Mouse (Mus musculus): ENCODE results near the gene Cfb.
"Not testable (repeated sequence)": the region's sequence is repeated elsewhere in the genome, so short reads cannot be mapped to it uniquely, and the experiment has no call there.

Gene Cfb

DNA sequence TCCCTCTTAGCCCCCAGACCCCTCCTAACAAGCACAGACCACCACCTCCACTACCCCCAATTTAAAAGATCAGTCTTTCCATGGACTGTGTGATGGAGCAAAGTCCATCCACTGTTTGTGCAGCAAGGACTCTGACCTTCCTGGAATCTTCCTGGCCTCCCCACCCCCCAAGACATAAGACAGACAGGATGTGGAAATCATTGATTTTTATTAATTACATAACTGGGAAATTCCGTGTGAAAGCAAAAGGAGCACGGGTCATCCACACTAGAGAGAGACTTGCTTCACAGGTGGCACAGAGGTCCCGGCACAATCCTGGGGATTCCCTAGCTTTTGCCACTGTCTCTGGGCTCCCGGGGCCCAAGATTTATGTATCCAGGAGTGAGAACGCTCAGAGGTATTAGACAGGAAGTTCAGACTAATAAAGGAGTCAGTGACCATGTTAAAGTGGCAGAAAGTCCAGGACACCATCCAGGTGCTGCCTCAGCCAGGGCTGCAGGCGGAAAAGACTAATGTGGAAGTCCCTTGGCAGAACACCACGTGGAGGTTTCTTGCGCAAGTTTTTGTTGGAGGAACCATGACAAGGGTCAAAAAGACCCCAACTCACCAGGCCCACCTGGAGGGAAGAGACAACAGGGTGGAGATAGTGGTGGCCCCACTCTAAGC, at the start of gene Cfb:
Gene Cfb, minus strand, starts transcription at position 103 of the 666 bp plus-strand sequence.
- in situ Hi-C loops (cut with MboI; ENCODE audit: low pct_unique_long_range_greater_than_20kb in 1 of 2, low sequenced_read_pairs in 2 of 2, unreplicated experiment in 1 of 2) = no loop called here

DNA sequence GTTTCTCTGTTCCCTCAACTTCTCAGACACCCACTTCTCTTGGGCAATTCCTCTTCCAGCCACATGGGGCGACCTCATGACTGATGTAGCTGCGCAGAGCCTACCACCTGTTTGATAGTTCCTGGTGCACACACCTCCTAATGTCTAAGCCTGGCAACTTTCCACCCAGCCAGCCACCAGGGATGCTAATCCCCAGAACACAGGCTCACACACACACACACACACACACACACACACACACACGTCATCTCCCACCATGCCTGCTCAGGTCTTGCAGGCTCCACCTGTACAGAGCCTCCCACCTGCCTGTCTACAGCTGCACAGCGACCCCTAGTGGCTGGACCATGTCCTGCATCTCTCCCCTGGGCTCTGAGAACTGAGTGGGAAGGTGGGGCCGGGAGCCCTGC, 49.6 kb upstream of the Cfb start:
- in situ Hi-C loops (cut with MboI; ENCODE audit: low pct_unique_long_range_greater_than_20kb in 1 of 2, low sequenced_read_pairs in 2 of 2, unreplicated experiment in 1 of 2) = no loop called here

DNA sequence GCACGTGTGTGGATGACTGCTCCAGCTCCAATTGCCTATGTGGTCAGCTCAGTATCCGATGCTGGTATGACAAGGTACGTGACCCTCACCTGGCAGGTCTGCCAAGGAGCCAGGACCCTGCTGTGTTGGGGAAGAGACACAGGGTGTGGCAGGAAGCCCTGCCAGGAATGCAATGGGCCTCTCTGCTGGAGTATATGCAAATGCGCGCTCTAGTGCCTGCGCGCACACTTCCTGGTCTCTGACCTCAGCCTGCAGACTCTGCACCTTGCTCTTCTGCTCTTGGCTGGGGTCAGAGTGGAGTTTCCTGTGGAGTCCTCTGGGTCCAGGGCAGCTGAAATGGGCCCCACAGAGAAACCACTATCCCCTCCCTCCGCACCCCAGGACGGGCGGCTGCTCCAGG, 48.7 kb upstream of the Cfb start:
- in situ Hi-C loops (cut with MboI; ENCODE audit: low pct_unique_long_range_greater_than_20kb in 1 of 2, low sequenced_read_pairs in 2 of 2, unreplicated experiment in 1 of 2) = no loop called here

DNA sequence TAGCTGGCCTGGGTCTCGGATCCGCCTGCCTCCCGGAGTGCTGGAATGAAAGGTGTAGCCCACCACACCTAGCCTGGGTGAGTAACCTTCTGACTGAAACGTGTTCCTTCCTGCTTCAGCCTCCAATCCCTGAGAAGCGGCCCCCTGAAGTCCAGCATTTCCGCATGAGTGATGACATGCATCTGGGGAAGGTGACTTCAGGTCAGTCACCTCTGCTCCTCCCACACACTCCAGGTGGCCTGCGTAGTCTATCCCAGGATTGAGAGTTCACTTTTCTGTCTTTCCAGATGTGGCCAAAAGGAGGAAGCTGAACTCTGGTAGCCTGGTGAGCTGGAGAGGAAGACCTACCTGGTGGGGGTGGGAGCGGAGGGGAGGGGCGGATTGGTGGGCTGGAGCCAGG, 40.6 kb upstream of the Cfb start:
- in situ Hi-C loops (cut with MboI; ENCODE audit: low pct_unique_long_range_greater_than_20kb in 1 of 2, low sequenced_read_pairs in 2 of 2, unreplicated experiment in 1 of 2) = no loop called here

DNA sequence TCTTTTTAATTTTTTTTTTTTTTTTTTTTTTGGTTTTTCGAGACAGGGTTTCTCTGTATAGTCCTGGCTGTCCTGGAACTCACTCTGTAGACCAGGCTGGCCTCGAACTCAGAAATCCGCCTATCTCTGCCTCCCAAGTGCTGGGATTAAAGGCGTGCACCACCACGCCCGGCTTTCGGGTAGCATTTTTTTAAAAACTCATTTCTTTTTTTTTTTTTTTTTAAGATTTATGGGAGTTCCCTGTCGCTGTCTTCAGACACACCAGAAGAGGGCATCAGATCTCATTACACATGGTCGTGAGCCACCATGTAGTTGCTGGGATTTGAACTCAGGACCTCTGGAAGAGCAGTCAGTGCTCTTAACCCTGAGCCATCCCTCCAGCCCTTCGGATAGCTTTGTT, 39.6 kb upstream of the Cfb start:
- in situ Hi-C loops (cut with MboI; ENCODE audit: low pct_unique_long_range_greater_than_20kb in 1 of 2, low sequenced_read_pairs in 2 of 2, unreplicated experiment in 1 of 2) = not testable (repeated sequence)

DNA sequence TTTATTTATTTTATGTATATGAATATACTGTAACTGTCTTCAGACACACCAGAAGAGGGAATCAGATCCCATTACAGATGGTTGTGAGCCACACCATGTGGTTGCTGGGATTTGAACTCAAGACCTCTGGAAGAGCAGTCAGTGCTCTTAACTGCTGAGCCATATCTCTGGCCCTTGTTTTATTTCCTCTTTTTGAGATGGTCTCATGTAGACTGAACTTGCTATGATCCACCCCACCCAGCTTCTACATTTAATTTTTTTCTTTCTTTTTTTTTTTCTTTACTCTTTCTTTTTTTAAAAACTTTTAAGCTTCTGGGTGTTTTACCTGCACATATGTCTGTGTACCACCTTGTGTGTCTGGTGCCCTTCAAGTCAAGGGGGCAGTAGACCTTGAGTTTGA, 38.5 kb upstream of the Cfb start:
- in situ Hi-C loops (cut with MboI; ENCODE audit: low pct_unique_long_range_greater_than_20kb in 1 of 2, low sequenced_read_pairs in 2 of 2, unreplicated experiment in 1 of 2) = not testable (repeated sequence)

DNA sequence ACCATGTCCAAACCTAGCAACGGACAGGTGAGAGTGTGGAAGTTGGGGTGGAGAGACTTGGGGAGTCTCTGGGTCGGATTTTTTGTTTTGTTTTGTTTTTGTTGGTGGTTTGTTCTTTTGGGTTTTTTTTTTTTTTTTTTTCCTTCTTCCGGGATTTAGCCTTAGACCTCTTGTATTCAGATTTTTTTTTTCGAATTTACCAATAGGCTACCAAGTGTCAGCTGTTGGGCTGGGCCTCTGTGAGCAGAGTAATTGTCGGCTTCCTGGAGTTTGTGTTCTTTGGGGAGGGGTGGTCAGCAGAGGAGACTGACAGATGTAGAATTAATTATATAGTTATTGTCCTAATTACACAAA, 37.5 kb upstream of the Cfb start:
- in situ Hi-C loops (cut with MboI; ENCODE audit: low pct_unique_long_range_greater_than_20kb in 1 of 2, low sequenced_read_pairs in 2 of 2, unreplicated experiment in 1 of 2) = no loop called here

DNA sequence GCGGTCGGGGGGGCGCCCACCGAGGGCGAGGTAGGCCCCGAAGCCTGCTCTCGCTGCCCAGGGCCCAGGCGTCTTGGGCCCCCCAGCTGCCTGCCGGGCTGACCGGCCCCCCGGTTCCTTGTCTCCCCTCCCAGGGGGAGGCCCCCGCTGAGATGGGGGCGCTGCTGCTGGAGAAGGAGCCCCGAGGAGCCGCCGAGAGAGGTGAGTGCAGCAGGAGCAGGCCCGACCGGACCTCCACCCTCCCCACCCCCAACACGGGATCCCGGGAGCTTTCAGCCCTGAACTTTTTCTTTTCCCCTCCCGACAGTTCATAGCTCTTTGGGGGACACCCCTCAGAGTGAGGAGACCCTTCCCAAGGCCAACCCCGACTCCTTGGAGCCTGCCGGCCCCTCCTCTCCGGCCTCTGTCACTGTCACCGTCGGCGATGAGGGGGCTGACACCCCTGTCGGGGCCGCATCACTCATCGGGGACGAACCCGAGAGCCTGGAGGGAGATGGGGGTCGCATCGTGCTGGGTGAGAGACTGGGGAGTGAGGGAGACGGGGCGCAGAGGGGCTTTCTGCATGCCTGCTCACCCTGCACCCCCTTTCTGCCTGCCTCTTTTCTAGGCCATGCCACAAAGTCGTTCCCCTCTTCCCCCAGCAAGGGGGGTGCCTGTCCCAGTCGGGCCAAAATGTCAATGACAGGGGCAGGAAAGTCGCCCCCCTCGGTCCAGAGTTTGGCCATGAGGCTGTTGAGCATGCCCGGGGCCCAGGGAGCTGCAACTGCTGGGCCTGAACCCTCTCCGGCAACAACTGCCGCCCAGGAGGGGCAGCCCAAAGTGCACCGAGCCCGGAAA, 37.0 kb upstream of the Cfb start:
- in situ Hi-C loops (cut with MboI; ENCODE audit: low pct_unique_long_range_greater_than_20kb in 1 of 2, low sequenced_read_pairs in 2 of 2, unreplicated experiment in 1 of 2) = no loop called here

DNA sequence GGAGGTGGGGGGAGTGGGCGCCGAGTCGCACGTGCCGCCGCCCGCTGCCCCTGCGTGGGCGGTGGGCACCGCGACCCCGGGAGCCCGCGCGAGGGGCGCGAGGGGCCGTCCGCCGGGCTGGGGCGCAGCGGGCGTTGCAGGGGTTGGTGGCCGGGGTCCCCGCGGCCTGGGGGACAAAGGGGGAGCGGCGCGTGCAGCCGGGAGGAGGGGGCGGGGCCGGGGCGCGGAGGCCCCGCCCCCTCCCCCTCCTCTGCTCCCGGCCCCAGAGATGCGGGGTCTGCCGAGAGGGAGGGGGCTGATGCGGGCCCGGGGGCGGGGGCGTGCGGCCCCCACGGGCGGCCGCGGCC, 36.4 kb upstream of the Cfb start:
- in situ Hi-C loops (cut with MboI; ENCODE audit: low pct_unique_long_range_greater_than_20kb in 1 of 2, low sequenced_read_pairs in 2 of 2, unreplicated experiment in 1 of 2) = no loop called here

DNA sequence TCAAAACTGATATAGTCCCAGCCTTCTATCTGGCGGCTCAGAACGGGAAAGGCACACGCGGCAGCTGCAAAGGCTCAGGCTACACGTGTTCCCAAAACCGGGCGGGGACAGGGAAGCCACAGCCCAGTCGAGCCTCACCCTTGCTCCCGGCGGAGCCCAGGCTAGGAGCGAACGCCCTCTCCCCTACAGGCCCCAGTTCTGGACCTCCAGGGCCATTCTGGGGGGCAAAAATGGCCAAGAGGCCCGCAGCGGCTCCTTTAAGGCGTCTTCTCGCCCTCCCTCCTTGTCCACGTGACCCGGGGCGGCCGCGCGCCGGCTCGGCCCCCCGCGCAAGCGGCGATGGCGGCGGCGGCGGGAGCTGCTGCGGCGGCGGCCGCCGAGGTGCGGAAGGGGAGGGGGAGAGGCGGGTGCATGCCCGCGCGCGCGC, 35.9 kb upstream of the Cfb start, which contains the start of the genes C2 and Ehmt2:
Gene C2, minus strand, starts transcription at position 106 of the 427 bp plus-strand sequence.
Gene Ehmt2, plus strand, starts transcription at position 310 of the 427 bp plus-strand sequence.
- in situ Hi-C loops (cut with MboI; ENCODE audit: low pct_unique_long_range_greater_than_20kb in 1 of 2, low sequenced_read_pairs in 2 of 2, unreplicated experiment in 1 of 2) = no loop called here

DNA sequence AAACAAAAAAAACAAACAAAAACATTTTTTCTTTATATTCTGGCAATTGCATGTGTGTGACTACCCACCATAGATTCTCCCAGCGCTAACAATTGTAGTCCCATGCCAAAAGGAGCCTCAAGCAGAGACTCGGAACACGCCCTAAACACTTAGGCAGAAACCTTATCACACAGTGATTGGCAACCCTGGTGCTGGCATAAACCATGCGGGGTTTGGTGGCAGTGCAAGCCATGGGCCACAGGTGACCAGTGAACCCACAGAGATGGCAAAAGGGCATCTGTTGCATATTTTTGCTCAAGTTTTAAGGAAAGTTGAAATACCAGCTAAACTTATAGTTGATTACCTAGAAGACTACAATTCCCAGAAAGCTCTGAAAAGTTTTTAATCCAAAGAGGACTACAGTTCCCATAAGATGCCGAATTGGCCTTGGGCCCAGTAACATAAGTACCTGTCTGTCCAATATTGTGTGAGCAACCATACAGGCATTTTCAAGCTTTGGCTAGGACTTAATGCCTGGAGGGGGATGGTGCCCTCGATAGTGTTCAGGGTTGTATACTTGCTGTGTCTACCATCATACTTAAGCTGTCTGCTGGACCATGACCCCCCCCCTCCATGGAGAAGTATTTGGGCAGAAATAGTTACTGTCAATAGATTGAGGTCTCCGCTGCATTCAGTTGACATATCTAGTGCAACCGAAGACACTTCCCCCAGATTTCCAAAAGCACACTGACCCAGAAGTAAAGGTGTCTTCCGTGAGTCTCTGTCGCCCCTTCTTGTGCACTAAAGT, 35.2 kb upstream of the Cfb start:
- in situ Hi-C loops (cut with MboI; ENCODE audit: low pct_unique_long_range_greater_than_20kb in 1 of 2, low sequenced_read_pairs in 2 of 2, unreplicated experiment in 1 of 2) = no loop called here

DNA sequence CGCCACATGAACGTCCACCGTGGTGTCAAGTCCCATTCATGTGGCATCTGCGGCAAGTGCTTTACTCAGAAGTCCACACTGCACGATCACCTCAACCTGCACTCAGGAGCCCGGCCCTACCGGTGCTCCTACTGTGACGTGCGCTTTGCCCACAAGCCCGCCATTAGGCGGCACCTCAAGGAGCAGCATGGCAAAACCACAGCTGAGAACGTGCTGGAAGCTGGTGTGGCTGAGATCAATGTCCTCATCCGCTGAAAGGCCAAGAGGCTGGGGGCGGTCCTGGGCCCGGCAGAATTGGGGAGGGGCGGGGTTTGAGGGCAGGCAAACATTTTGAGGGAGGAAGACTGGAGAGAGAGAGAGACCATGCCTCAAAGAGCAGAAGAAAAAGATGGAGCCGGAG, 34.0 kb upstream of the Cfb start:
- in situ Hi-C loops (cut with MboI; ENCODE audit: low pct_unique_long_range_greater_than_20kb in 1 of 2, low sequenced_read_pairs in 2 of 2, unreplicated experiment in 1 of 2) = no loop called here

DNA sequence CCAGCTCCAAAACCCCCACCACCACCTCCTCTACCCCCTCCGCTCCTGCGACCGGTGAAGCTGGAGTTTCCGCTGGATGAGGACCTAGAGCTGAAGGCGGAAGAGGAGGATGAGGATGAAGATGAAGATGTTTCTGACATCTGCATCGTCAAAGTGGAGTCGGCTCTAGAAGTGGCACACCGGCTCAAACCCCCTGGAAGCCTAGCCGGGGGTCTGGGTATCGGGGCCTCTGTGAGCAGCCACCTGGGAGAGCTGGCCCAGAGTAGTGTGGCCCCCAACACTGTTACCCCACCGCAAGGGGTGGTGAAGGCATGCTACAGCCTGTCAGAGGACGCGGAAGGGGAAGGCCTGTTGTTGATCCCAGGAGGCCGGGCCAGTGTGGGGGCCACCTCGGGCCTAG, 33.4 kb upstream of the Cfb start:
- in situ Hi-C loops (cut with MboI; ENCODE audit: low pct_unique_long_range_greater_than_20kb in 1 of 2, low sequenced_read_pairs in 2 of 2, unreplicated experiment in 1 of 2) = no loop called here

DNA sequence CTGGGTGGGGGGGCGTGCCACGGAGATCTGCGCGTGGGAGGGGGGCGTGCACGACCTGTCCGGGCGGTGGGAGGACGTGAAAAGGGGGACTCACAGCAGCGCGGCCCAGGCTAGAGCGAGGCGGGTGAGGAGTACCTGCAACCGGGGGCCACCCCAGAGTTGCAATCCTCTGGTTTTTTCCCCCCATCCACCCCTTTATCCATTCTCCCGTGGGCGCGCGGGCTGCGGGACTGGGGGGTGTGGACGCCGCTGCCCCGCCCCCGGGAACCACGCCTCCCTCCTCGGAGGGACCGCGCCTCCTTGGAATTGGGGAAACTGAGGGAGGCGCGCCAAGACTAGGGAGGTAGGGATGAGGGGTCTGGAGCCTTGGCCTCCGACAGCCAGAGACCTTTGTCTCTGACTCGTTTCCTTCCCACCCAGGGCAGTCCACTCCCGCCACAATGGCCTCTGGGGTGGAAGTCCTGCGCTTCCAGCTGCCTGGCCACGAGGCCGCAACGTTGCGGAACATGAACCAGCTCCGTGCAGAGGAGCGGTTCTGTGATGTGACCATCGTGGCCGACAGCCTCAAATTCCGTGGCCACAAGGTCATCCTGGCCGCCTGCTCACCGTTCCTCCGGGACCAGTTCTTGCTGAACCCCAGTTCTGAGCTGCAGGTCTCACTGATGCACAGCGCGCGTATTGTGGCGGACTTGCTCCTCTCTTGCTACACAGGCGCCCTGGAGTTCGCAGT, 32.6 kb upstream of the Cfb start:
- in situ Hi-C loops (cut with MboI; ENCODE audit: low pct_unique_long_range_greater_than_20kb in 1 of 2, low sequenced_read_pairs in 2 of 2, unreplicated experiment in 1 of 2) = no loop called here

DNA sequence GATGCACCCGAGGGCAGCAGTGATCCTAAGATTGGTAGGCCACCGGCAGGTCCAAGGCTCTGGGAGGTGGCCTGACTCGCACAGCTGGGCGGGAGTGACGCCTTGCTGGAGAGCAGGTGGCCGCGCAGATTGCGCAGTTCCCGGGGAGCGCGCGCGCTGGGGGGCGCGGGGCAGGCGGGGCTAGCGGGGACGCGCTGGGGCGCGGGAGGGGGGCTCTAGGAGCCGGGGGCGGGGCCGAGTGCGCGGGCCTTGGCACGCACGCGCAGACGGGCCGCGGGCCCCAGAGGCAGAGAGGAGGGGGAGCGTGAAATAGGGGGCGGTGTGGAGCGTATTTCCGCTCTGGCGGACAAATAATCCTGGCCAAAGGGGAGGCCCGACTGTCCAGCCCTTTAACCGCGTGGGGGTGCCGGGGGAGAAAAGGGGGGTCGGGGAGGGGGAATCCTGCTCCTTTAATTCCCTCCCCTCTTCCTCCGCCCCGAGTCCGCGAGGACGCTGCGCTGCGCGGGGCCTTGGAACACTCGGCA, 31.8 kb upstream of the Cfb start:
- in situ Hi-C loops (cut with MboI; ENCODE audit: low pct_unique_long_range_greater_than_20kb in 1 of 2, low sequenced_read_pairs in 2 of 2, unreplicated experiment in 1 of 2) = no loop called here

DNA sequence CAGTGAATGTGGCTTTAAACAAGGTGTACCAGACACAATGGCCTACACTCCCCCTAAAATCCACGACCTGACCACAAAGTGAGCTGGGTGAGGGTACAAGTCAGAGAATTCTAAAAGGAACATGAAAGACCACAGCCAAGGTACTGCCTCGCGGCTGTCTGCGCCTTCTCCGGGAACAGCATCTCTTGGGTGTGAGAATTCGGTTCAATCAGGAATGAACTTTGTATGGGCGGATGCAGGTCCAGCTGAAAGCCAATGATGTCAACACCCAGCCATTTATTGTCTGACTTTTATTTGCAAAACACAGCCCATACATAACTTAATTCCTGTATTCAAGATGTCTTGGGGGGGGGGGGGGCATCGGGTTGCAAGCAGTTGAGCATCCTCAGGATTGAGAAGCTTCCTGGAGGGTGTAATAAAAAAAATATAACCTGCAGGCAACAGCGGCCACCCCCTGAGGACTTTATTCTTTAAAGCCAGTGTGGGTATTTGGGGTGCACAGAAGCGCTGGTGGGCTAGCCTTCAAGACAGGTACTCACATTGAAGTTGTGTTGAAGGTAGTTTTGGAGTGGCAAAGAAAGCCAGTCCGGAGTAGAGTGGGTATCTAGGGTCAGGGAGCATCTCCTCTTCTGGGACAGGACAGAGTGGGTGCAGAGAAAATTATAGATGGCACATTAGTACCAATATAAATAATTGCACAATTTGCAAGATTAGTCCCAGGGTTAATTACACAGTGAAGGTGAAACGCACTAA, 30.9 kb upstream of the Cfb start:
- in situ Hi-C loops (cut with MboI; ENCODE audit: low pct_unique_long_range_greater_than_20kb in 1 of 2, low sequenced_read_pairs in 2 of 2, unreplicated experiment in 1 of 2) = no loop called here

DNA sequence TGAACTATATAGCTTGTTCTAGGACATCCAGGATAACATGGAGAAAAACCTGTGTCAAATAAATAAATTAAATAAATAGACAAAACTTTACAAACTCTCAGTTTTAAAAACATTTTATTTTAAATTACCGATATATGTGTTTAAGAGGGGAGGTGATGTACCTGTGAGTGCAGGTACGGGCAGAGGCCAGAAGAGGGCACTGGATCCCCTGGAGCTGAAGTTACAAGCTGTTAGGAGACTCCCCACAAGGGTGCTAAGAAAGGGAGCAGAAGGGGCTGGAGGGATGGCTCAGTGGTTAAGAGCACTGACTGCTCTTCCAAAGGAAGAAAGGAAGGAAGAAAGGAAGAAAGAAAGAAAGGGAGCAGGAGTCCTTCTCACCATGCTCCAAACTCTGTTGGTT, 29.1 kb upstream of the Cfb start:
- in situ Hi-C loops (cut with MboI; ENCODE audit: low pct_unique_long_range_greater_than_20kb in 1 of 2, low sequenced_read_pairs in 2 of 2, unreplicated experiment in 1 of 2) = no loop called here
